Mouse (Mus musculus): Measurements from ENCODE around the gene Ubiad1. TPM values are rescaled to one million over a fixed set of nuclear protein-coding genes. Genes with fewer than 3 reads are reported as not detected.

Ubiad1 gene
- 22.2 and 25.8 TPM in 2 replicates for total RNA-seq (2014; rRNA removed)
- polyA plus RNA-seq (2015; fragmentation: Nextera tagmentation; extraction: Ambion mirVana): 12.8 and 13.1 TPM in 2 replicates

DNA sequence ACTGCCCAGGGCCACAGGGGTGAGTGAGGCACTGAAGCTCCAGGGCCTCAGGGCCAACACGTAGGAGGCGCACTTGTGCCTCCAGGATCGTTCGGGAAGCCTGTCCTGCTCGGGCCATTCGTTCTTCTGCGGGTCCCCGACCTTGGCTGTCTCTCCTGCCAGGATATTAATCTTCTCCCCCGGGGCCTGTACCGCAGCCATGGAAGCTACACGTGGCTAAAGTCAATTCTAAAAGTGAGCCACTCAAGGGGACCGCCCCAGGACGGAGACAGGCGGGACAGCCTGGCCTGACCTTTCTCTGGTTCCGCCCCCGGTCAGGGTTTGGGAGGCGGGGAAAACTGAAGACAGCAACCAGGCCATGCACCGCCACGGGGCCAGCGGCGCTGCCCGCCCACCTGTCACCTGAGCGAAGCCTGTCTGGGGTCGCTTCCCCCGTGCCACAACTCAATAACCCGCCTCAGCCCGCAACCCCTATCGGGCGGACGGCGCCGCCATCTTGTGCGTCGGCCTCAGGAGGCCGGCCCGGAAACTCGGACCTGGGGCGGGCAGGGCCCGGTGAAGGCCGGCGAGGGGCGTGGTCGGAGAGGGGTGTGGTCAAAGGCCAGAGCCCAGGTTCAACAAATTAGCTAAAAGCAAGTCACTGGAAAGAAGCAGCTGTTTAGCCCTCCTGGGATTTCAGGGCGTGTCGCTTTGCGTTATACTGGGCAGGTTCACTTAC lies at the start of gene Ubiad1:
Gene Ubiad1, minus strand, starts transcription at position 522 of the 718 bp plus-strand sequence.
- H3K9ac ChIP-seq (replicated peaks; ENCODE audit: low read length): peak within 1 kb of the TSS; percentile 62
- peak within 1 kb of the TSS; percentile 65 for H3K27ac ChIP-seq
- H3K4me2 ChIP-seq (ENCODE audit: low read depth, low read length): peak within 1 kb of the TSS; percentile 71
- under 1% methylated on average over 46 of the region's 46 CpGs for WGBS
- TF ChIP-seq CTCF (IDR thresholded peaks at IDR 0.05; ENCODE audit: low read depth): no peak; the same call in 1 of the 2 replicates
- peak; percentile 85 for DNase-seq (ENCODE audit: low spot score)
- H3K36me3 ChIP-seq (ENCODE audit: insufficient read depth, low read length): no peaks in the 10 kb centered on the region
- no peaks in the 10 kb centered on the region for H3K9me3 ChIP-seq (ENCODE audit: low read length)
- H3K4me1 ChIP-seq (ENCODE audit: insufficient read depth, low read length): peaks cover 14% of the 10 kb centered on the region
- H3K4me3 ChIP-seq (ENCODE audit: low read length): peak within 1 kb of the TSS; percentile 65
- peak; percentile 53 for ATAC-seq
- no peaks in the 10 kb centered on the region for H3K27me3 ChIP-seq (ENCODE audit: insufficient read depth, low read length)

DNA sequence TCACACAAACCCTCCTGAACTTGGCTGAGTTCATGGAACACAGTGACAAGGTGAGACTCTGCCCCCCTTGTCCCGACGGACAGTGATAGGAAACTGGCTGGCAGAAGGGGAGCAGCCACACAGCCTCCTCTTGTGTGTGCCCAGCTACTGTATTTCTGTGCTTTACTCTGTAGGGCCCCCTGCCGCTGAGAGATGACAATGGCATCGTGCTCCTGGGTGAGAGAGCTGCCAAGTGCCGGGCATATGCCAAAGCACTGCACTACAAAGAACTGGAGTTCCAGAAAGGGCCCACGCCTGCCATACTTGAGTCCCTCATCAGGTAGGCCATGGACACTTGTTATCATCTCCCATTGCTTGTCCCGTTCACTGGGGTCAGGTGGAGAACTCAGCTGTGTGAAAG lies 46.9 kb upstream of the Ubiad1 start:
- no peak overlapping the region for H3K4me3 ChIP-seq (ENCODE audit: low read length)
- H3K4me2 ChIP-seq (ENCODE audit: low read depth, low read length): no peak overlapping the region
- 0 out of 2 replicates have a peak, but pooled peaks have one; percentile 19 for ATAC-seq
- H3K27me3 ChIP-seq (ENCODE audit: insufficient read depth, low read length): no peaks in the 10 kb centered on the region
- H3K9ac ChIP-seq (replicated peaks; ENCODE audit: low read length): no peak overlapping the region
- H3K9me3 ChIP-seq (ENCODE audit: low read length): no peaks in the 10 kb centered on the region
- H3K4me1 ChIP-seq (ENCODE audit: insufficient read depth, low read length): no peaks in the 10 kb centered on the region; the same call in 1 of the 2 replicates
- 48% methylated on average over 7 of the region's 7 CpGs for WGBS
- DNase-seq (ENCODE audit: low spot score): peak; percentile 56
- H3K36me3 ChIP-seq (ENCODE audit: insufficient read depth, low read length): peaks cover 55% of the 10 kb centered on the region
- no peak overlapping the region for H3K27ac ChIP-seq
- peak; percentile 48 for TF ChIP-seq CTCF (IDR thresholded peaks at IDR 0.05; ENCODE audit: low read depth)

DNA sequence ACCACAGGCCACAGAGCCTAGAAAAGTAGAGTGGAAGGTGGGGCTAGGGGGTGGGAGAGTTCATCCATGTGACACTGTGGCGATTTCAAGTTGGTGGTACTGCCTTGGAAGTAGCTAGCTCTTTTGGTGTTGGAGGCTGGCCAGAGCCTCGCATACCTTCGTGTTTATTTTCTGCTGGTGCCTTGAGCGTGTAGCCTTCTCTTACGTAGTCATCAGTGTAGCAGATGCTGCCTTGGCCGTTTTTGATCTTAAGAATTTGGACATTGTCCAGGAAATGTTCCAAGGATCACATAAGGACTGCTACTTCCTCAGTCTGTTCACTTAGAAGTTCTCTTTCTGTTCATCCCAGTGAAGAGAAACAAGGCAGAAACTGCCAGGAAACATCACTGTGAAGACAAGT lies 45.9 kb upstream of the Ubiad1 start:
- 70% methylated on average over 6 of the region's 6 CpGs for WGBS
- H3K27me3 ChIP-seq (ENCODE audit: insufficient read depth, low read length): no peaks in the 10 kb centered on the region
- peaks cover 65% of the 10 kb centered on the region for H3K36me3 ChIP-seq (ENCODE audit: insufficient read depth, low read length)
- DNase-seq (ENCODE audit: low spot score) (peak; percentile 15), ATAC-seq (no peak)
- no peak overlapping the region for H3K4me3 ChIP-seq (ENCODE audit: low read length)
- H3K27ac ChIP-seq: no peak overlapping the region
- H3K9me3 ChIP-seq (ENCODE audit: low read length): no peaks in the 10 kb centered on the region
- H3K9ac ChIP-seq (replicated peaks; ENCODE audit: low read length): no peak overlapping the region
- no peaks in the 10 kb centered on the region for H3K4me1 ChIP-seq (ENCODE audit: insufficient read depth, low read length)
- TF ChIP-seq CTCF (IDR thresholded peaks at IDR 0.05; ENCODE audit: low read depth): no peak
- H3K4me2 ChIP-seq (ENCODE audit: low read depth, low read length): no peak overlapping the region

DNA sequence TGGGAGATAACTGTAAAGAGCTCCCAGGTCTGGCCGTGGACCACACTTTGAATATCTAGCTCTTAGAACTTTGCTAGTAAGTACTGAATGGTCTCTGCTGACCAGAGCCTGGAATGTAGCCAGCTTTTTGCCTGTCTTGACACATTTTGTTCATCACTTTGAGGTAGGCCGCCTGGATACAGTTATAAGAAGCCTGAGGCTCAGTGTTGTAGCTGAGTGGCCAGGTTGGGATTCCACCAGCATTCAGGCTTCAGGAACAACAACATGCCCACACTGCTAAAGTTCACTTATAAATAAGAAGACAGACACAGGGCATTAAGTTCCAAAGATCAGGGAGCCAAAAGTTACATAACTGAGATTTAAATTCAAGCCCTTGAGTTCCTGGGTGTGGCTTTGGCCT lies 43.3 kb upstream of the Ubiad1 start:
- 67% methylated on average over 2 of the region's 2 CpGs for WGBS

DNA sequence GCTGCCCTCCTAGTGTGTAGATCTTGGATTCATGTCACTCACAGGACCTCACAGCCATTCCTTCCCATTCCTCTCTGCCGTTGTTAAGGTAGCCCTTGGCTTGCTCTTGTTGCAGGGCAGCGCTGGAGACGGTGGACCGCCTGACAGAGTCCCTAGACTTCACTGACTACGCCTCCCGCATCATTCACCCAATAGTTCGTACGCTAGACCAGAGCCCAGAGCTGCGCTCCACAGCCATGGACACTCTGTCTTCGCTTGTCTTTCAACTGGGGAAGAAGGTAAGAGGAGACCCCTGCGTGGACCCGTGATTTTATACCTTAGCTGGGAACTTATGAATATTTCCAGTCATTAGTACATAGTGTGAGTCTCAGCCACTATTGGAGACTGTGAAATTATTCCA lies 39.9 kb upstream of the Ubiad1 start:
- H3K4me2 ChIP-seq (ENCODE audit: low read depth, low read length): no peak overlapping the region
- H3K36me3 ChIP-seq (ENCODE audit: insufficient read depth, low read length): peaks cover 92% of the 10 kb centered on the region
- ATAC-seq: no peak
- no peak for TF ChIP-seq CTCF (IDR thresholded peaks at IDR 0.05; ENCODE audit: low read depth)
- H3K27me3 ChIP-seq (ENCODE audit: insufficient read depth, low read length): no peaks in the 10 kb centered on the region
- H3K4me3 ChIP-seq (ENCODE audit: low read length): no peak overlapping the region
- no peak overlapping the region for H3K27ac ChIP-seq
- 95% methylated on average over 12 of the region's 12 CpGs for WGBS
- DNase-seq (ENCODE audit: low spot score): no peak
- no peak overlapping the region for H3K9ac ChIP-seq (replicated peaks; ENCODE audit: low read length)
- no peaks in the 10 kb centered on the region for H3K9me3 ChIP-seq (ENCODE audit: low read length)
- H3K4me1 ChIP-seq (ENCODE audit: insufficient read depth, low read length): no peaks in the 10 kb centered on the region

More for the DNA sequence above, 43.3 kb upstream of the Ubiad1 start:
- Histone ChIP-seq H3K9me3 (ENCODE audit: low read length) (no peaks in the 10 kb centered on the region), H3K4me2 (ENCODE audit: low read depth, low read length) (no peak overlapping the region), H3K9ac (replicated peaks; ENCODE audit: low read length) (no peak overlapping the region), H3K27me3 (ENCODE audit: insufficient read depth, low read length) (no peaks in the 10 kb centered on the region), H3K4me3 (ENCODE audit: low read length) (no peak overlapping the region), H3K36me3 (ENCODE audit: insufficient read depth, low read length) (peaks cover 89% of the 10 kb centered on the region), H3K27ac (no peak overlapping the region), H3K4me1 (ENCODE audit: insufficient read depth, low read length) (no peaks in the 10 kb centered on the region)
- no peak for TF ChIP-seq CTCF (IDR thresholded peaks at IDR 0.05; ENCODE audit: low read depth)
- DNase-seq (ENCODE audit: low spot score): no peak
- ATAC-seq: no peak

DNA sequence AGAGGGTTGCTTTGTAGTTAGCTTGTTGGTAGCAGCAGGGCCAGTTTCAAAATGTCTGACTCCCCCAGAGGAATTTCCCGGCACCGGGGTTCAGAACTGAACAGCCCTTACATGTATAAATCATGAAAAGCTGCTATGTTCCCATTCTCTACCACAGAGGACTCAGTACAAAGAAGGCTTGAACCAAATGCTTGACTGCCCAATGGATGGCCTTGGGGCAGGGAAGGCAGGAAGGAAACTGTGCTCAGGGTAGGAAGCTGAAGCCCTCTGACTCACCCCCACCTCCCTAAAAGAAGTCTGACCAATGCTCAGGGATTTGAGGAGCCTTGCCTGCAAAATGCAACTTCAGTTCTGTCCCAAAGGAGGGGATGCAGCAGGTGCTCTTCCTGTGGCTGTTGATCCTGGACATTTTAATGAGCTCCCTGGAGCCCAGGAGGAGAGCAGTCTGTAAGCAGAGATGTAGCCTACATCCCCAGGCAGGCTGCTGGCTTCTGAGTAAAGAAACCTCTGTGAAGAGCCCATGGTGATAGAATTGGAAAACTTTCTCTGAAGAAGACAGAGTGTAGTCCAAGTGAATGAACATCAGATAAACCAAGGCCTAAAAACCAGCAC lies 37.1 kb upstream of the Ubiad1 start:
- no peaks in the 10 kb centered on the region for H3K27me3 ChIP-seq (ENCODE audit: insufficient read depth, low read length)
- H3K9ac ChIP-seq (replicated peaks; ENCODE audit: low read length): no peak overlapping the region
- no peak for ATAC-seq
- no peak for TF ChIP-seq CTCF (IDR thresholded peaks at IDR 0.05; ENCODE audit: low read depth)
- H3K4me3 ChIP-seq (ENCODE audit: low read length): no peak overlapping the region
- no peaks in the 10 kb centered on the region for H3K9me3 ChIP-seq (ENCODE audit: low read length)
- H3K4me2 ChIP-seq (ENCODE audit: low read depth, low read length): no peak overlapping the region
- DNase-seq (ENCODE audit: low spot score): no peak
- H3K4me1 ChIP-seq (ENCODE audit: insufficient read depth, low read length): no peaks in the 10 kb centered on the region
- no peak overlapping the region for H3K27ac ChIP-seq
- WGBS: 91% methylated on average over 2 of the region's 2 CpGs
- peaks cover 93% of the 10 kb centered on the region for H3K36me3 ChIP-seq (ENCODE audit: insufficient read depth, low read length)

DNA sequence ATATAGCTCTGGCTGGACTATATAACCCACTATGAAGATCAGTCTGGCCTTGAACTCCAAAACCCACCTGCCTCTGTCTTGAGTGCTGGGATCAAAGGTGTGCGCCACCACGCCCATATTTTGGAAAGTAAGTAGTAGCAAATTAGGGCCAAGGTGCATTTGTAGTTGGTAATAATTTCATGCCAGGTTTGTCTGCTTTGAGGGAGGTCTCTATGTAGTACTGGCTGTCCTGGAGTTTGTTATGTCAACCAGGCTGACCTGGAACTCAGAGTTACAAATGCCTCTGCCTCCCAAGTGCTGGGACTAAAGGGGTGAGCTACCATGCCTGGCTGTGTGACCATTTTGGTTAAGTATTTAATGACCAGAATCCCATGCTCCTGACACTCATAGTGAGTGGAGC lies 35.7 kb upstream of the Ubiad1 start:
- DNase-seq (ENCODE audit: low spot score) (no peak), ATAC-seq (no peak)
- Histone ChIP-seq H3K9ac (replicated peaks; ENCODE audit: low read length) (no peak overlapping the region), H3K27me3 (ENCODE audit: insufficient read depth, low read length) (no peaks in the 10 kb centered on the region), H3K36me3 (ENCODE audit: insufficient read depth, low read length) (peaks cover 89% of the 10 kb centered on the region), H3K4me1 (ENCODE audit: insufficient read depth, low read length) (no peaks in the 10 kb centered on the region), H3K4me2 (ENCODE audit: low read depth, low read length) (no peak overlapping the region), H3K4me3 (ENCODE audit: low read length) (no peak overlapping the region), H3K9me3 (ENCODE audit: low read length) (no peaks in the 10 kb centered on the region), H3K27ac (no peak overlapping the region)
- WGBS: 99% methylated on average over 2 of the region's 2 CpGs
- no peak for TF ChIP-seq CTCF (IDR thresholded peaks at IDR 0.05; ENCODE audit: low read depth)

Data from hindbrain, postnatal 0 days (tissue).